Mouse (Mus musculus): ENCODE results near the gene Exoc6. TPM values are rescaled to one million over a fixed set of nuclear protein-coding genes. Genes with fewer than 3 reads are reported as not detected.

Exoc6 gene
- total RNA-seq, 2 experiments from 2014 or later = 40.3 to 43.4 TPM

DNA sequence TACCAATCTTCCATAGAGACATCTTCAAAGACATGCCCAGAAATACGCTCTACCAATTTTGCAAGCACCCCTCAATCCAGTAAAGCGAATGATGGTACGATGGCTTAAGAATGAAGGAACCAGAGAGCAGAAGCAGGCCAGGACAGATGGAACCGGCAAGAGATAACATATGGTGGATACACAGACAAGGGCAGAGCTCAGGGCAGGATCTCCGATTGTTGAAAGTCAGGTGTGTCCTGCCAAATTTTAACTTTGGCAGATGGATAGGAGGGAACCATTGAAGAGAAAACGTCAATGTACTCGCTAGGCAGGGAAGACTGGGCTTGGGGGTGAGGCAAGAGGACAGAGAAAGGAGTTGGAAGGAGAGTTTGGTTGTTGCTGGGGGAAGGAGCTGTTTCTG is 176.4 kb downstream of the Exoc6 start:
- intact Hi-C loops (cut with DNase I) = no loop called here
- H3K4me3 ChIP-seq = no peak overlapping the region
- no peak overlapping the region for H3K27ac ChIP-seq
- no peak for DNase-seq (ENCODE audit: extremely low spot score in 1 of 2, low spot score in 2 of 2)
- TF ChIP-seq CTCF (IDR thresholded peaks at IDR 0.05) = no peak

GRCm38 (mm10) chr19:37727366-37727765 is 177.1 kb downstream of the Exoc6 start:
- no peak overlapping the region for H3K4me3 ChIP-seq
- no peak overlapping the region for H3K27ac ChIP-seq
- TF ChIP-seq CTCF (IDR thresholded peaks at IDR 0.05) = no peak
- intact Hi-C loops (cut with DNase I) = no loop called here
- no peak for DNase-seq (ENCODE audit: extremely low spot score in 1 of 2, low spot score in 2 of 2)

Other genes with a start within 250 kb of the Exoc6 start
- 10 to 100 TPM; 37.8 to 57.2 TPM for gene Ide, start 212.6 kb upstream of the Exoc6 start, total RNA-seq (2021)
- under 1 TPM; 0.63 to 0.79 TPM for gene Kif11, start 174.0 kb upstream of the Exoc6 start, total RNA-seq (2021)
- gene Hhex, start 115.6 kb upstream of the Exoc6 start, total RNA-seq (2021) = 1 to 10 TPM; 1.2 to 1.7 TPM
- under 1 TPM in 1 of 2 experiments, not detected in 1; 0.38 TPM for gene Cyp26c1, start 135.2 kb downstream of the Exoc6 start, total RNA-seq (2021)
- under 1 TPM; 0.26 to 0.38 TPM for gene Cyp26a1, start 147.4 kb downstream of the Exoc6 start, total RNA-seq (2021)

Data from left cerebral cortex, adult 2 months (tissue).